Mouse (Mus musculus): ENCODE data around the gene Elobl.

Gene Elobl

GRCm38 (mm10) chr11:88939634-88940033, 27.1 kb downstream of the Elobl start:
- no peak for ATAC-seq (ENCODE audit: insufficient number of reproducible peaks, low FRiP score, low TSS enrichment)

- ATAC-seq (ENCODE audit: insufficient number of reproducible peaks, low FRiP score, low TSS enrichment): no peak
These were observed 28.0 kb downstream of the Elobl start for GRCm38 (mm10) chr11:88938770-88939169.

- no peak for ATAC-seq (ENCODE audit: insufficient number of reproducible peaks, low FRiP score, low TSS enrichment)
These were observed 28.8 kb downstream of the Elobl start for GRCm38 (mm10) chr11:88937886-88938285.

- no peak for ATAC-seq (ENCODE audit: insufficient number of reproducible peaks, low FRiP score, low TSS enrichment)
These were observed 32.4 kb downstream of the Elobl start for GRCm38 (mm10) chr11:88934089-88935000.

- no peak for ATAC-seq (ENCODE audit: insufficient number of reproducible peaks, low FRiP score, low TSS enrichment)
These were observed 33.7 kb downstream of the Elobl start for GRCm38 (mm10) chr11:88933030-88933429.

GRCm38 (mm10) chr11:88931692-88932530, 34.8 kb downstream of the Elobl start:
- no peak for ATAC-seq (ENCODE audit: insufficient number of reproducible peaks, low FRiP score, low TSS enrichment)

GRCm38 (mm10) chr11:88926566-88926965, 40.2 kb downstream of the Elobl start:
- no peak for ATAC-seq (ENCODE audit: insufficient number of reproducible peaks, low FRiP score, low TSS enrichment)

All from cerebellum, adult (tissue).